Mouse (Mus musculus) limb, embryonic 11.5 days (tissue): Measurements from ENCODE around the gene Gmnn. TPM values are rescaled to one million over a fixed set of nuclear protein-coding genes. Genes with fewer than 3 reads are reported as not detected.
A peak's percentile ranks its signal among the peaks of the same experiment; 100 is the strongest.

Source experiments
- ATAC-seq: fragments of 200-750 bp; cut with Nextera tagmentation; 2 replicates; pipeline ENCODE4 v1.8.0; 2017; ENCODE audit warnings: low read depth; ENCODE audit not compliant: insufficient number of reproducible peaks, low FRiP score, low TSS enrichment
- DNase-seq: peaks from one replicate; pipeline ENCODE4 v3.0.0-alpha.2; 2015; ENCODE audit warnings: low spot score
- H3K27ac ChIP-seq: fragments of 300-500 bp; sonication (generic); replicated peaks from 2 replicates; pipeline ENCODE4 v1.5.1; 2014; ENCODE audit warnings: low read depth, mild to moderate bottlenecking, low read length
- H3K27me3 ChIP-seq: fragments of 300-500 bp; sonication (generic); 2 replicates; pipeline ENCODE4 v1.6.1; 2014; ENCODE audit warnings: mild to moderate bottlenecking, low read length, mixed read lengths; ENCODE audit not compliant: control insufficient read depth, insufficient read depth
- H3K36me3 ChIP-seq: fragments of 300-500 bp; sonication (generic); 2 replicates; pipeline ENCODE4 v1.6.1; 2014; ENCODE audit warnings: mild to moderate bottlenecking, low read length, moderate library complexity, mixed read lengths; ENCODE audit not compliant: control insufficient read depth, insufficient read depth
- H3K4me1 ChIP-seq: fragments of 300-500 bp; sonication (generic); 2 replicates; pipeline ENCODE4 v1.6.1; 2014; ENCODE audit warnings: low read length, mixed read lengths; ENCODE audit not compliant: control insufficient read depth, insufficient read depth
- H3K4me2 ChIP-seq: fragments of 300-500 bp; sonication (generic); 2 replicates; pipeline ENCODE4 v1.6.1; 2014; ENCODE audit warnings: low read depth, mild to moderate bottlenecking, moderate library complexity; ENCODE audit not compliant: severe bottlenecking
- H3K4me3 ChIP-seq: fragments of 300-500 bp; sonication (generic); 2 replicates; pipeline ENCODE4 v1.5.1; 2014; ENCODE audit warnings: low read depth, low read length
- H3K9ac ChIP-seq: fragments of 300-500 bp; sonication (generic); 2 replicates; pipeline ENCODE4 v1.6.1; 2014; ENCODE audit warnings: mild to moderate bottlenecking, low read length
- H3K9me3 ChIP-seq: fragments of 300-500 bp; sonication (generic); 2 replicates; pipeline ENCODE4 v1.6.1; 2016; ENCODE audit warnings: low read length; ENCODE audit not compliant: control insufficient read depth
- WGBS: fragments of 180-500 bp; shearing (Covaris S2); extraction: QIAGEN DNeasy Blood & Tissue Kit; methylation state at CpG from one replicate; pipeline ENCODE4 v1.1.7; 2014; 5-methylcytosine and 5-hydroxymethylcytosine counted together
- polyA plus RNA-seq: library from polyadenylated mRNA; unstranded; fragments of >200 nt; fragmentation: Nextera tagmentation; extraction: Ambion mirVana; gene quantifications from 2 replicates; pipeline ENCODE4 v1.2.1, GENCODE M21; 2014

Gene Gmnn
- polyA plus RNA-seq = 151 and 169 TPM in 2 replicates

- H3K9me3 ChIP-seq = no peaks in the 10 kb centered on the region
- peaks cover 5% of the 10 kb centered on the region; the same call in 1 of the 2 replicates for H3K4me1 ChIP-seq
- peak within 1 kb of the TSS; percentile 91 for H3K4me3 ChIP-seq
- H3K9ac ChIP-seq = peak within 1 kb of the TSS; percentile 96
- WGBS = under 1% methylated on average over 77 of the region's 79 CpGs
- ATAC-seq (peak; percentile 98), DNase-seq (peak; percentile 92)
- peak within 1 kb of the TSS; percentile 65 for H3K4me2 ChIP-seq
- H3K27ac ChIP-seq = peak within 1 kb of the TSS; percentile 92
- peaks cover 6% of the 10 kb centered on the region; the same call in 1 of the 2 replicates for H3K36me3 ChIP-seq
- no peaks in the 10 kb centered on the region for H3K27me3 ChIP-seq
Observed at GRCm38 (mm10) chr13:24761403-24762227, at the start of gene Gmnn. Gmnn (minus strand) TSS chr13:24761923.

- DNase-seq = no peak
- Histone ChIP-seq H3K9ac (no peak overlapping the region), H3K9me3 (no peaks in the 10 kb centered on the region), H3K4me1 (peaks cover 5% of the 10 kb centered on the region; the same call in 1 of the 2 replicates), H3K27ac (no peak overlapping the region), H3K27me3 (no peaks in the 10 kb centered on the region), H3K4me2 (no peak overlapping the region), H3K36me3 (peaks cover 10% of the 10 kb centered on the region; the same call in 1 of the 2 replicates), H3K4me3 (no peak overlapping the region)
- ATAC-seq = no peak
Observed at GRCm38 (mm10) chr13:24806079-24806478, 44.4 kb upstream of the Gmnn start.

- peak overlapping the region; percentile 91 for H3K4me2 ChIP-seq
- no peak overlapping the region for H3K27ac ChIP-seq
- ATAC-seq (no peak), DNase-seq (no peak)
- H3K9me3 ChIP-seq = no peaks in the 10 kb centered on the region
- H3K27me3 ChIP-seq = no peaks in the 10 kb centered on the region
- peaks cover 5% of the 10 kb centered on the region; the same call in 1 of the 2 replicates for H3K4me1 ChIP-seq
- H3K9ac ChIP-seq = no peak overlapping the region
- 56% methylated on average over 2 of the region's 2 CpGs for WGBS
- H3K4me3 ChIP-seq = peak overlapping the region; percentile 98
- peaks cover 5% of the 10 kb centered on the region; the same call in 1 of the 2 replicates for H3K36me3 ChIP-seq
Observed at GRCm38 (mm10) chr13:24803196-24803595, 41.5 kb upstream of the Gmnn start.

GRCm38 (mm10) chr13:24802131-24802691 lies 40.5 kb upstream of the Gmnn start:
- Histone ChIP-seq H3K9me3 (no peaks in the 10 kb centered on the region), H3K9ac (peak overlapping the region; percentile 88), H3K4me3 (peak overlapping the region; percentile 98), H3K4me1 (peaks cover 5% of the 10 kb centered on the region; the same call in 1 of the 2 replicates), H3K27me3 (no peaks in the 10 kb centered on the region), H3K4me2 (peak overlapping the region; percentile 91), H3K27ac (no peak overlapping the region; the same call in 1 of the 2 replicates), H3K36me3 (peaks cover 5% of the 10 kb centered on the region; the same call in 1 of the 2 replicates)
- WGBS = under 1% methylated on average over 26 of the region's 26 CpGs
- ATAC-seq (no peak), DNase-seq (peak; percentile 45)

- peaks cover 5% of the 10 kb centered on the region; the same call in 1 of the 2 replicates for H3K4me1 ChIP-seq
- H3K4me3 ChIP-seq = peak within 1 kb of the TSS; percentile 98
- WGBS = under 1% methylated on average over 74 of the region's 74 CpGs
- H3K4me2 ChIP-seq = peak within 1 kb of the TSS; percentile 91
- ATAC-seq (peak; percentile 31), DNase-seq (no peak)
- H3K27me3 ChIP-seq = no peaks in the 10 kb centered on the region
- H3K9me3 ChIP-seq = no peaks in the 10 kb centered on the region
- H3K36me3 ChIP-seq = peaks cover under 1% of the 10 kb centered on the region; the same call in 1 of the 2 replicates
- peak within 1 kb of the TSS; percentile 98 for H3K27ac ChIP-seq
- peak within 1 kb of the TSS; percentile 88 for H3K9ac ChIP-seq
Observed at GRCm38 (mm10) chr13:24801308-24801921, 39.7 kb upstream of the Gmnn start, which contains the start of gene BC005537. BC005537 (plus strand) TSS chr13:24801657.

- H3K27me3 ChIP-seq = no peaks in the 10 kb centered on the region
- peak overlapping the region; percentile 98 for H3K4me3 ChIP-seq
- no peaks in the 10 kb centered on the region for H3K9me3 ChIP-seq
- ATAC-seq (peak; percentile 97), DNase-seq (peak; percentile 97)
- no peaks in the 10 kb centered on the region for H3K36me3 ChIP-seq
- H3K4me1 ChIP-seq = peaks cover 5% of the 10 kb centered on the region; the same call in 1 of the 2 replicates
- H3K9ac ChIP-seq = peak overlapping the region; percentile 88
- peak overlapping the region; percentile 98 for H3K27ac ChIP-seq
- peak overlapping the region; percentile 91 for H3K4me2 ChIP-seq
- WGBS = under 1% methylated on average over 42 of the region's 42 CpGs
Observed at GRCm38 (mm10) chr13:24800674-24801307, 39.1 kb upstream of the Gmnn start.

GRCm38 (mm10) chr13:24799925-24800673 lies 38.4 kb upstream of the Gmnn start:
- ATAC-seq (peak; percentile 11; the same call in 1 of the 2 replicates), DNase-seq (peak; percentile 55)
- Histone ChIP-seq H3K4me3 (peak overlapping the region; percentile 98), H3K27me3 (no peaks in the 10 kb centered on the region), H3K9ac (peak overlapping the region; percentile 56), H3K4me1 (peaks cover 5% of the 10 kb centered on the region; the same call in 1 of the 2 replicates), H3K36me3 (no peaks in the 10 kb centered on the region), H3K9me3 (no peaks in the 10 kb centered on the region), H3K27ac (0 out of 2 replicates have a peak overlapping the region, but pooled peaks have one; percentile 26), H3K4me2 (peak overlapping the region; percentile 82)
- WGBS = 1% methylated on average over 31 of the region's 31 CpGs
